Mouse (Mus musculus): ENCODE results near the gene Muc4. TPM values are rescaled to one million over a fixed set of nuclear protein-coding genes. Genes with fewer than 3 reads are reported as not detected.

Gene Muc4
- not detected in 2 replicates for total RNA-seq (2015)
- total RNA-seq (2017), result not detected in 2 replicates

DNA sequence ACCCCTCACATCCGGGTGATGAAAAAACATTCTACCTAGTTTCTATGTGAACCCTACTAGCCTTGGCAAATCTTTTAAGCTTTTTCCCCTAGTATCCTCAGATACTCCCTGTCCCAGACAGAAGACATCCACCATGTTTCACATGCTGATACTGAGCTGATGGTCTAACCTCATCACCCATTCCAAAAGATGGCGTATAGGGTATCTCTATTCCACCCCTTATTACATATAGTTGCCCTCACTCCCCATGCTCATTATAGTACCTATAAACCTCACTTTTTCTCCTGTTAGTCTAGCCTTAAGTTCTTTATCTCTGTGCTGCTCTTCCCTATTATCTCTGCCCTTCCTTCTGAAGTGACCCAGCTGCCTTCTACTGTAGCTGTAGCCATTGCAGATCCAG lies at the start of gene Muc4:
TSS of gene Muc4 (plus strand) at position 301 of the 400 bp plus-strand sequence.
- ATAC-seq (replicated peaks; ENCODE audit: poor library complexity), result no peak

DNA sequence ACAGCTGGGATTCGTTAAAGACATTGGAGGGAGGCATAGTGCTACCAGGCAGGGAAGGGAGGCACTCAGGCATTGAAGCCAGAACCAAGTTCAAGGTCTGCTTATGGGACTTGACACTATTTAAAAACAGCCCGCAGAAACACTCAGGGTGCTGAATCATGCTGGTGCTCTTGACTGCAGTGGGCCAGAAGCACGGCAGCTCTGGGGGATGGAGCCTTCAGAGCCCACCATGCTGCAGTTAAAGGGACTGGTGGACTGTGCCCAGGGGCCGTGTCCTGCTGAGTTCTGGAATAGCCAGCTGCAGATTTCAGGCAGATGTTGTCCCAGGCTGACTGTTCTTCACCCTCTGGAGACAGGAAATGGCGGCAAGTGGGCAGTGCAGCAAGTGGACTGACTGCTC lies 49.7 kb upstream of the Muc4 start:
- no peak for ATAC-seq (replicated peaks; ENCODE audit: poor library complexity)

DNA sequence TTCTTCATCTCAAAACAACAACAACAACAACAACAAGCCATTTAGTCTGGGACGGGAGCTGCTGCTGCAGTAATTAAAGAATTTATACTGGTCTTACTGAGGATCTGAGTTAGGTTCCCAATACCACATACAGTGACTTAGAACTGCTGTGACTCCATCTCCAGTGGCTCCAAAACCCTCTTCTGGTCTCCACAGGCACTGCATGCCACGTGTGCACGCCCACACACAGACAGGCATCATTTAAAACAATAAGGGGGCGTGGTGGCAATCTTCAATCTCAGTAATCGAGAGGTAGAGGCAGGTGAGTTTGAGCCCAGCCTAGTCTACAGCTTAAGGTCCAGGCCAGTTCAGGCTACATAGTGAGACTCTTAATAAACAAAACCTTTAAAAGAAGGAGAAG lies 48.5 kb upstream of the Muc4 start:
- peak; percentile 34; the same call in 1 of the 2 replicates for ATAC-seq (replicated peaks; ENCODE audit: poor library complexity)

DNA sequence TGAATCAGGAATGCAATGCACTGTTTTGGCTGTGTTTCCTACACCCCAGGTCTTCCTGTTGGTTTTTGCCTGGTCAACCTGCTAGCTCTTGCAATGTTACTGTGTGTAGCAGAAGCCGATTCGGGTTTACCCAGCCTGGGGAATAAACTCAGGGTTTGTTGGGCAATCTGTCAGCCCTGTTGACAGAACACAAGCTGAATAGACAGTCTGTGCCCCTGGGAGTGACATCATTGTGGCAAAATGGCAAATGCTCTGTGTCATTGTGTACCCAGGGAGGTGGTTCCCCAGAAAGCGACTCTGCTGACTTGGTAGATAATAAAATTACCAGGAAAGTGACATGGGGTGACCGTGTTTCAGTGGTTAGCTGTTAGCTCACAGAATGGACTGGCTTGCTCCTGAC lies 46.9 kb upstream of the Muc4 start:
- ATAC-seq (replicated peaks; ENCODE audit: poor library complexity), result peak; percentile 60

DNA sequence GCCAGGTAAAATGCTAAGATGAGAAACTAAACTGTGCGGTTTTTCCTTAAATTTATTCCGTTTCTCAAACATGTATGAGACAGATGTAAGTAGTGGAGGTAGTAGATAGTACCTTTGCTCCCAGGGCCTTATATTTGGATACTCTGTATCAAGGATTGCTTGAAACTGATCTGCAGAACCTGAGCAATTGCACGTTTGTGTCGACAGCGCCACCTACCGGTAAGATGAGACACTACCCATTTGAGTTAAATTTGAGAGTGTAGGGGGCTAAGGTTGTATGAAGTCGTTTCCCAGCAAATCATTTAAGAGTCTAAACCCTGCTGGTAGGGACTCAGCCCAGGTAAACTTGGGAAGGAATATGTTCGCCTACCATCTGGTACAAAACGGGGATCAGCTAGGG lies 46.2 kb upstream of the Muc4 start:
- peak; percentile 90 for ATAC-seq (replicated peaks; ENCODE audit: poor library complexity)

DNA sequence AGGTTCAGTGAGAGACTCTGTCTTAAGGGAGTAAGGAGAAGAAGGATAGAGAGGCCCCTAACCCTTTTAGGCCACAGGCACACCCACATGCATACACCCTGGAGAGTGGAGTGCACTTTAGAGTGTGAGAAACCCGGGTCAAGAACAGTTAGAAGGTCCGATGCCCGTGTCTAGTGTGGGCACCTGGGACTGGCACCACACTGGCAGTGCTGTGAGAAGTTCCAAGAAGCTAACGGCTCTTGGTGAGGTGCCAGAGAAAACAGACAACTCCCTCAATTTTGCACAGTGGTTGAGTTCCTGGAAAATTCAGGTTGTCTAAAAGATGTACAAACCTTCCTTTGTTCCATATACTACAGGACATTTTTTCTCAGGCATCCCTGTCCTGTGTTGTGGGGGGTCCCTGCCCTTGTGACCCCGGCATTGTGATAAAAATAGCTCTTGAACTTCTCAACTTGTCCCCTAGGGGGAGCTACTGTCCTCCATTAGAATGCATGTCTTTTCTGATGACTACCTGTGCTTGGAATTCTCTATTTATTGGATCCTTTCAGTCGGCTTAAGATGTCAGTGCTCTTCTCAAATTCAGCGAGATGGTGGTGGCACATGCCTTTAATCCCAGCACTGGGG lies 38.7 kb upstream of the Muc4 start:
- peak; percentile 69 for ATAC-seq (replicated peaks; ENCODE audit: poor library complexity)

DNA sequence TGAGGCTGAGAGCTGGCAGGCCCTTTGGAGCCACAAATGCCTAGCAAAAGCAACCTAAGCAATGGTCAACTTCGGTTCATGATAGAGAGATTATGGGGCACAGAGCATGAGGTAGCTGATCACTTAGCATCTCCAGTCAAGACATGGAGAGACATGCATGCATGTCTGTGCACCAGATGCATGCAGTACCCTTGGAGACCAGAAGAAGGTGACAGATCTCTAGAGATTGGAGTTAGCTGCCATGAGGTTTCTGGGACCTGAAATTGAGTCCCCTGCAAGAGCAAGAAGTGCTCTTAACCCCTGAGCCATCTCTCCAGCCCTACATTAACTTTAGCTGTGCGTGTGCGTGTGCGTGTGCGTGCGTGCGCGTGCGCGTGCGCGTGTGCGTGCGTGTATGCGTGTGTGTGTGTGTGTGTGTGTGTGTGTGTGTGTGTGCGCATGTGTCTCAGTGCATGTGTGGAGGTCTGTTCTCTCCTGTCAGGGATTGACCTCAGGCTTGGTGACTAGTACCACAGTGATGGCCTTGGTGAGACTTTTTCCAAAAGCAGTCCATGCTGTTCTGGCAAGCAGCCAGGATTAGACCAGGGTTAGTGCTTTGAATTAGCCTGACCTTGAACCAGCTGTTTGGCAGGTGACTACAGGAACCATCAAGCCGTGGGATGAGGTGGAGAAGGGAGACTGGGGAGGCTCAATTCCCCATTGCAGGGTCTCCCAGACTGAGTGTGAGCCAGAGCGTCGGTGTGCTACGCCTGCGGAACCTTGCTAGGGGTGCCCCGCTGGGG lies 37.8 kb upstream of the Muc4 start:
- ATAC-seq (replicated peaks; ENCODE audit: poor library complexity), result peak; percentile 59

DNA sequence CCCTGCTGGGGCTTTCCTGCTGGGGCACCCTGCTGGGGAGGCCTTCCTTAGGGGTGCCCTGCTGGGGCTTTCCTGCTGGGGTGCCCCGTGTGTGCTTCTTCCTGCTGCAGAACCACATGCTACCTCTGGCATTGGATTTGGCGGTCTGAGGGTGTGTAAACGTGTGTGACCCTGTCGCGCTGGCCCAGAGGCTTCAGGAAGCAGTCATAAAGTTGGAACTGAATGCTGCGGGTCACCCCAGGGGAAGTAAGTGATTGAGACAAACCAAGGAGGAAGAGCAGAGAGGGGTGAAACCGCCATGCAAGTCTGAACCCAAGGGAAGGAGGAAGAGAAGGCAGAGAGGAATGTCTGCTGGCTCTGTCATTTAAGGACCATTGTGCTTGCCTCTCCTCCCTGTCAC lies 37.1 kb upstream of the Muc4 start:
- ATAC-seq (replicated peaks; ENCODE audit: poor library complexity), result peak; percentile 62

DNA sequence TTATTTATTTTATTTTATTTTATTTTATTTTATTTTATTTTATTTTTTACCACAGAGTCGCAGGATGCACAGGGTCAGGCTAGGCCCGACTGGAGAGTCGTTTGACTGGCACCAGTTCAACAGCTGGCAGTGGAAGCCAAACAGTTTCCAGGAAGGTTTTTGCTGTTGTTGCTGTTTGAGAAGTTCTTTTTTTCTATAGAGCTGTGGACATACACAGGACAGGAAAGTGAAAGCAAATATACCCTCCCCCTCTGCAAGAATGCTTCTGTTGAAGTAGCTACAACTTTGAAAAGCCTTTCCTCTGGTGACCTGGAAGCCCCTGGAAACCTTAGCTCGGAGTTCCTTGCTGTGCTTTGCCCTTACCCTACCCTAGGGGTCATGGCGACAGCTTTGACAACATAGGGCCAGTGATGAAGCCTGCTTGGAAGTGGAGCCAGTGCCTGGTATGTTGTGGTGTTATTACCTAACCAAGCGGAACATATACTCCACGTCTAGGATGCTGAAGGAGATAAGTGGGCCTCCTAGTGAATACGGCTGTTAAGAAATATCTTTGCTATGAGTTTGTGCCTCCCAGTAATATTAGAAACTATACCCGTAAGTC lies 32.3 kb upstream of the Muc4 start:
- no peak for ATAC-seq (replicated peaks; ENCODE audit: poor library complexity)

DNA sequence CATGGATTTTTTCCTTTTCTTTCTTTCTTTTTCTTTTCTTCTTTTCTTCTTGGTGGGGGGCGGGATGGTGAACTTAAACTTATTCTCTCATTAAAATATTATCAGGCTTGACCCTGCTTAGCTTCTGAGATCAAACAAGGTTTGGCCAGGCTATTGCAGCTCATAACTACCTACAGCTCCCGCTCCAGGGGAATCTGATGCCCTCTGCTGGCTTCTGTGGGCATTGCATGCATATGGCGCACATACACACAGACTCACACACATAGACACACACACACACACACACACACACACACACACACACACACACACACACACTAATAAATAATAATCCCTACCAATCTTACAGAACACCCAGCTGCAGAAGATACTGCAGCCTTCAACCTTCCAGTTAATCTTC lies 30.1 kb upstream of the Muc4 start:
- no peak for ATAC-seq (replicated peaks; ENCODE audit: poor library complexity)

DNA sequence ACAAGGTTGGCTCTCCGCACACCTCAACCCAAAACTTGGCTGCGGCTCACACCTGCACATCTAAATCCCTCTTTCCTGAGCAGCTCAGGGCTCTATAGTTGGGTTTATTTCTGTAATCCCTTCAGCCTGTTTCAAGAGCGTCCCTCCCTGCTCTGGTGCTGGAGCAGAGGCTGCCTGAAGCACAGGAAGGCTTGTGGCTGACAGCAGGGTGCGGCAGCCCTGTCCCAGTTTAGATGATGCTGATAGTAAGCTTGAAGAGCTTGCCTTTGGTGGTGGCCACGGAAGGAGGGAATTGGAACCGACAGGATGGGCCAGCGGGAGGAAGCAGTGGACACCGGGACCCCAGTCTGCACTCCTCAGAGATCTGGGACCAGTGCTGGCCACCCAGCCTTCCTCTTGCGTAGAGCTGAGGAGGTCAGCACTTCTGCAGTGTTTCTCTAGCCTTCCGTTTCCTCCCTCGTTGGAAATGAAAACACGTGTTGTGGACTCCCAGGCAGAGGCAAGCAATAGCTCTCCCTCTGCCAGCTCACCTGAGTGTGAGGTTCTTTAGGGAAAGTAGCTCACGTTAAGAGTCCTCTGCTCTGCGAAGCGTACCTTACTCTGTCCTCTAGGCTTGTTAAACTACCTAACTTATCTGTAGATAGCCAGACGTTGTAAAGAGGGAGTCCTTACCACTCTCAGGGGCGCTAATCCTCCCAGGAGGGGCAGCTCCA lies 28.4 kb upstream of the Muc4 start:
- peak; percentile 78 for ATAC-seq (replicated peaks; ENCODE audit: poor library complexity)

DNA sequence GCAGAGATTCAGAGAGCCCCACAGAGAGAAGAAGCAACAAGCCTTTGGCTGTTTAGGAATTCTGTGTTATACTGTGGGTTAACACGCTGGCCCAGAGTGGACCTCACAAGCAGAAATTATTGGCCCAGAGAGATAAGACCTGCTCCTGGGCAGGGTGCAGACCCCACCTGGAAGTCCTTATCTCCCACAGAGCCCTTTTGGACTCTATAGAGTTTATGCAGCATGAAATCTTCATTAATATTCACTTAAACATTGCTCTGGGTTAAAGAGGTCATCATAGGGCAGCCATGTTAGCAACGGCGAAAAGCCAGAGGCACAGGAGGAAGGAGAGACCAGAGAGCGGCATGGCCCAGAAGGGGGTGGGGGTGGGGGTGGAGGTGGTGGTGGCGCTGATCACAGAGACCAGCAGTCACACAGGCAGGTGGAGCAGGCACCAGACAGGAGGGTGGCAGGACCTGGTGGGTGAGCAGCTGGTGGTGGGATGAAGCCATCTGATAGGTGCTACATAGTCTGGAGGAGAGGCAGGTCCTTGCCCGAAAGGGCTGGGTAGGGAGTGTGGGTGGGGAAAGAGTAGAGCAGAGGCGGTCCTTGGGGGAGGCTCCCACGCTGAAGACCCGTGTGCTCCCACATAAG lies 27.7 kb upstream of the Muc4 start:
- no peak for ATAC-seq (replicated peaks; ENCODE audit: poor library complexity)

DNA sequence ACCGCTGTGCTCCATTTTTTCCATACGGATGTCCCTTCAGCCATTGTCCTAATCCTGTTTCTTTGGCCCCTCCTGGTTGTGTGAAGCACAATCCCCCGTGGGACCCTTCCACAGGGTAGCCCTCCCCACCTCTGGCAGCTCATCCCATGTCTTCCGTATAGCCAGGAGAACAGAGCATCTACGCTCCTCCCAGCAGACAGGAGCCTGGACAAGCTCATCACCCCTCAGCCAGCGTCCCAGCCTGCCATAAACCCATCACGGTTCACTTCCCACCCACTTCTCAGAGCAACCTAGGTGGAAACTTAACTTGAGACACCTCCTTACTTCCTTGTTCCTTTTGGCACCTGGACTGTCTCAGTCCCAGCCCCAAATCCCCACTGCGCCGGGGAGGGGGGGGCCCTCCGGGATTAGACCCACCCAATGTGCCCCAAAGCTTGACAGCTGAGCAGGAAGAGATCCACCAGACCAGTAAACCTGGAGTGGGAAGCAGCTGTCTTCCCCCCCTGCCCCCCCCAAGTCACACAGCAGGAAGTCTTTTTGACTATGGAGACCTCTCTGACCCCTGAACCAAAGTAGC lies 27.1 kb upstream of the Muc4 start:
- no peak for ATAC-seq (replicated peaks; ENCODE audit: poor library complexity)

DNA sequence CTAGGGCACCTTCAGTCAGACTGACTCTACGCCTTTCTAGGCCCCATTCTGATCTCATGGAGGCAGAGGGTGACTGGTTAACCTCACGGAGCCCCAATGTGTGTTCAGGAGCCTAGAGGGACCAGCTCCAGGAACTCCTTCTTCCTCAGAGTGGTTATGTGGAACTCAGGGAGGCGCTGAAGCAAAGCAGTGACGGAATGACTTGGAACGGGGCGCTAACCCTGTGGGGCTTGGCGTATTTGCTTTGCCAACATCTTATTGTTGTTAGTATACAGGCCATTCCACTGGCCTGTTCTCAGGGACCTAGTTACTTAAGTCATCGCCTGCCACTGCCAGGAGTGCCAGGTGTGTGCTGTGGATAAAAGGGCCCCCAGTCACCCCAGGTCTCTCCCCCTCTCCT lies 26.6 kb upstream of the Muc4 start:
- ATAC-seq (replicated peaks; ENCODE audit: poor library complexity), result no peak

DNA sequence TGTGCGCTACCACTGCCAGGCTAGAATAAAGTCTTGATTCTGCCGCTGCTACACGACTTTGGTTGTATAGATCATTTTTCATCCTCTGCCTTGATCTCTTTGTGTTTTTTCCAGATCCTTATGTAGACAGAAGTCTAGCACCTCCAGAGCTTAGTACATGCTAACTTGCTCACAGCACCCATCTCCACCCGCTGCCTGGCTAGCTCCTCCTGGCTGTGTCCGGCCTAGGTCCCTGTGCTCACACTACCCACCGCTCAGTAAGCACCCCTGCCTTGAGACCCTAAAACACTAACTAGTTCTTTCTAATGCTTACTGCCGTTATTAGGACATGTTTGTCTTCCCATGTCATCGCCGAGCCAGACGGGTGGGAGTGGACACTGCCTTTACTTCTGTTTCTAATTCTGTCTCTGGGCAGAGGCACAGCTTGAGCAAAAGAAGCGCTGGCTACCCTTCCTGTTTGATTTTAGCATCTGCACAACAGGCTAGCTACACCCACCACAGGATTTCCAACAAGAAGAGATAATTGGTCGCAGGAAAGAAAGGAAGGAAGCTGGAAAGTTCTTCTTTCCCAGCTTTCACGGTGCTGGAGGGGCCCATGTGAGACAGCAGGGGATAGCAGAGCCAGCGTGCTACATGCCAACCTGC lies 25.1 kb upstream of the Muc4 start:
- ATAC-seq (replicated peaks; ENCODE audit: poor library complexity), result no peak

DNA sequence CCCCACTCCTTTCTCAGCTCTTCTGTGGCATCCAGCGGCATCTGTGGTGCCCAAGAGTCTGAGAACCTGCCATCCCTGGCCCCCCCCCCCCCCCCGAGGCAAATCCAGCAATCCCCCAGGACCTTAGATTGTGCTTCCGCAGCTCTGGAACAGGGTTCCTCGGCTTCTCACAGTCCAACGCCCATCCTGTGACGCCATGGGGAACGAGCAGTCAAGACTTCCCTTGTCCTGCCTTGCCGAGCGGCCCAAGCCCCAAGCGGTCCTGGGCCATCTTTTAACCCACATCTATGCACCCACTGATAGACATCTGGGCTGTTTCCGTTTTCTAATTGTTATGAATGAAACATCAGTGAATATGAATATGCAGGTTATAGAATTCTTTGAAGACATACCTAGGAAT lies 23.5 kb upstream of the Muc4 start:
- no peak for ATAC-seq (replicated peaks; ENCODE audit: poor library complexity)

DNA sequence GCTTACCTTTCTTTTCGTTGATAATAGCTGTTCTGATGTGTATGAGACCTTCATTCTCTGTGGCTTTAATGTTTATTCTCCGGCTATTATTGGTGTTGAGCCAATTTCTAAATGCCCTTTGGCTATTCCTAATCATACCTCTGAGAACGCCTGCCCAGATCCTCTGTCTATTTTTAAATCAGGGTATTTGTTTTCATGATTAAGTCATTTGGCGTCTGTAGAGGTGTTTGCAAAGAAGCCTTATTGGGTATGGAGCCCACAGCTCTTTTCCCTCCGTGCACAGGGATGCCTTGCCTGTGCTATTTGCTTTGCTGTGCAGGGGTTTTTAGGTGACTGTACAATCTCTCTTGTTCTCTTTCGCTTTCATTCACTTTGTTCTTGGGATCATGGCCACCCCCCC lies 22.1 kb upstream of the Muc4 start:
- no peak for ATAC-seq (replicated peaks; ENCODE audit: poor library complexity)

DNA sequence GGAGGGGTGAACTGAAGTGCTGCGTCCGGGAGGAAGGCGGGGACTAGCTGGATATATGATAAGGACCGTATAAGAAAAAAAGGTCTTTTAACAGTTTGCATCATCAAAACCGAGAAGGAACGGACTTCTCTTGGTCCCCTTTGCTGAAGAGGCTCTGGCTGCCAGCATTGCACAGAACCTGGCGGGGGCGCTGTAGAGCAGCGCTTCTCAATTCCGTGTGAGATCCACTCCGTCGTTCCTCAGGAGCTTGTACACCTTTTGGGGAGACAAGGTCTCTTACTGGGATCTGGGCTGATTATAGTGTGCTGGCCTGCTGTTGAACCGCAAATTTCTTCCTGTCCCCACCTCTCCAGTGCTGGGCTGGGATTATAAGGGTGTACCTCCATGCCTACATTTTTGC lies 20.3 kb upstream of the Muc4 start:
- peak; percentile 52; the same call in 1 of the 2 replicates for ATAC-seq (replicated peaks; ENCODE audit: poor library complexity)

DNA sequence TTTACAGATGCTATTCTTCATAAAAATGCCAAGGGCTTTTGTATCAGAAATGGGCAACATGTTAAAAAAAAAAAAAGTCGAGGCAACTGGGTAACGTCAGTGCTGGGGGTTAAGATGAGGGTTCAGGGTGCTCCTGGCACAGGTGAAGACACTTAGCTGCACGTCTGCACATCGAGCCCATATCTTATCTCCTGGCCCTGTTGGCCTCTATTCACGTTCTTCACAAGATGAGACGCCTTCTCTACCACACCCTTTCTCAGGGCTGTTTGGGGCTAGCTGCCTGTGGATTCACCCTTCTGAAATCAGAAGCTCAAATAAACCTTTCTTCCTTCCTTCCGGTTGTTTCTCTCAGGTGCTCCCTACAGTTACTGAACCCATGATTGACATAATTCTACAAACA lies 12.5 kb upstream of the Muc4 start:
- no peak for ATAC-seq (replicated peaks; ENCODE audit: poor library complexity)

DNA sequence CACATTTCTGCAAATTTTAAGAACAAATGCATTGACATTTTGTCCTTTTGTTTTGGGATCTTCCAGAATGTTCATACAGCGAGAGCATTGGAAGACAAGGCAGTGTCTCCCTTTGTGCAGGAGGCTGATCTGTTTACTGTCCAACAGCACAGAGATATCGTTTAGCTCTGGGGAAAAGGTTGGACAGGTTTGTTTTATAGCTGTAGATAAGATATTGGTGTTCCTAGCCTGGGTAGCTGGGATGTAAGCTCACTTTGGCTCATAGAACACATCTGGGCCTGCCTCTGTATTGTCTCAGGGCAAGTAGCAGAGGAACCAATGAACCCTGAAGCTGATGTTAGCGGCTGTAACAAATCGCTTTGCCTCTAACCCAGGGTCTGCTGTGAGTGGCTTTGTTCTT lies 11.9 kb upstream of the Muc4 start:
- no peak for ATAC-seq (replicated peaks; ENCODE audit: poor library complexity)
